Mouse (Mus musculus) kidney, adult 2 months (tissue): Measurements from ENCODE around the gene Zfyve27. TPM values are rescaled to one million over a fixed set of nuclear protein-coding genes. Genes with fewer than 3 reads are reported as not detected.

Experiments
- DNase-seq: peaks from one replicate; pipeline ENCODE4 v3.0.0; 2021
- H3K27ac ChIP-seq: fragments of 200-500 bp; 2 replicates; pipeline ENCODE4 v1.5.1; 2012; ENCODE audit warnings: low read depth, low read length, control low read depth, inconsistent platforms; ENCODE audit not compliant: insufficient read depth
- H3K27me3 ChIP-seq: fragments of 200-500 bp; replicated peaks from 2 replicates; pipeline ENCODE4 v1.6.1; 2012; ENCODE audit warnings: mild to moderate bottlenecking, moderate library complexity, low read length, inconsistent platforms; ENCODE audit not compliant: control insufficient read depth, insufficient read depth
- H3K36me3 ChIP-seq: fragments of 200-500 bp; 2 replicates; pipeline ENCODE4 v1.6.1; 2012; ENCODE audit warnings: mild to moderate bottlenecking, moderate library complexity, low read length, inconsistent platforms; ENCODE audit not compliant: control insufficient read depth, insufficient read depth
- H3K4me1 ChIP-seq: fragments of 200-500 bp; 2 replicates; pipeline ENCODE4 v1.6.1; 2011; ENCODE audit warnings: low read length; ENCODE audit not compliant: control insufficient read depth, insufficient read depth
- H3K4me3 ChIP-seq: fragments of 200-500 bp; 2 replicates; pipeline ENCODE4 v1.5.1; 2011; ENCODE audit warnings: mild to moderate bottlenecking, low read depth, low read length, control low read depth; ENCODE audit not compliant: insufficient read depth
- CTCF ChIP-seq: fragments of 200-500 bp; conservative IDR thresholded peaks from 2 replicates; pipeline ENCODE4 v1.5.1; 2011; ENCODE audit warnings: low read depth, mild to moderate bottlenecking, control low read depth, low read length, moderate library complexity, mixed read lengths; ENCODE audit not compliant: insufficient read depth, insufficient read length
- POLR2A ChIP-seq: fragments of 200-500 bp; IDR thresholded peaks from one replicate; pipeline ENCODE4 v1.6.1; 2011; ENCODE audit warnings: low read depth, low read length, control low read depth
- WGBS: fragments of 180-500 bp; shearing (Covaris S2); methylation state at CpG from one replicate; pipeline ENCODE4 v1.1.7; 2018; 5-methylcytosine and 5-hydroxymethylcytosine counted together
- polyA plus RNA-seq: library from polyadenylated mRNA; depleted of rRNA; stranded (reverse); fragments of >200 nt; gene quantifications from 2 replicates; pipeline ENCODE4 v1.2.3, GENCODE M21; 2012

Zfyve27 gene
- polyA plus RNA-seq, 1 experiment: 30.7 TPM

- 41% methylated on average over 7 of the region's 7 CpGs for WGBS
- DNase-seq: no peak
- peaks cover 10% of the 10 kb centered on the region for H3K4me1 ChIP-seq
- peak overlapping the region; percentile 28; the same call in 1 of the 2 replicates for H3K27ac ChIP-seq
- peak overlapping the region; percentile 76 for H3K4me3 ChIP-seq
- no peaks in the 10 kb centered on the region for H3K36me3 ChIP-seq
- peak; percentile 3 for TF ChIP-seq POLR2A
- no peak for TF ChIP-seq CTCF
- H3K27me3 ChIP-seq: no peaks in the 10 kb centered on the region
These were observed 15.2 kb upstream of the Zfyve27 start for GRCm38 (mm10) chr19:42148569-42148860.

- Histone ChIP-seq H3K27me3 (no peaks in the 10 kb centered on the region), H3K27ac (no peak overlapping the region), H3K4me1 (peaks cover 3% of the 10 kb centered on the region; the same call in 1 of the 2 replicates), H3K4me3 (no peak overlapping the region), H3K36me3 (no peaks in the 10 kb centered on the region)
- 3% methylated on average over 6 of the region's 6 CpGs for WGBS
- DNase-seq: peak; percentile 91
- TF ChIP-seq POLR2A (no peak), CTCF (peak; percentile 90)
These were observed 11.8 kb upstream of the Zfyve27 start for GRCm38 (mm10) chr19:42151990-42152389.

GRCm38 (mm10) chr19:42157493-42158237 is 6.1 kb upstream of the Zfyve27 start:
- no peaks in the 10 kb centered on the region for H3K36me3 ChIP-seq
- WGBS: 58% methylated on average over 12 of the region's 12 CpGs
- H3K27ac ChIP-seq: no peak overlapping the region
- DNase-seq: no peak
- TF ChIP-seq POLR2A (no peak), CTCF (no peak)
- no peak overlapping the region for H3K4me3 ChIP-seq
- no peaks in the 10 kb centered on the region for H3K4me1 ChIP-seq
- no peaks in the 10 kb centered on the region for H3K27me3 ChIP-seq

GRCm38 (mm10) chr19:42158246-42159017 is 5.3 kb upstream of the Zfyve27 start:
- no peak for DNase-seq
- TF ChIP-seq CTCF (no peak), POLR2A (no peak)
- 59% methylated on average over 13 of the region's 13 CpGs for WGBS
- H3K4me3 ChIP-seq: no peak overlapping the region
- no peak overlapping the region for H3K27ac ChIP-seq
- H3K36me3 ChIP-seq: no peaks in the 10 kb centered on the region
- no peaks in the 10 kb centered on the region for H3K27me3 ChIP-seq
- H3K4me1 ChIP-seq: no peaks in the 10 kb centered on the region

GRCm38 (mm10) chr19:42164188-42164587 is 437 bp downstream of the Zfyve27 start:
- Histone ChIP-seq H3K4me1 (peaks cover 3% of the 10 kb centered on the region; the same call in 1 of the 2 replicates), H3K4me3 (no peak overlapping the region), H3K27me3 (no peaks in the 10 kb centered on the region), H3K27ac (no peak overlapping the region), H3K36me3 (no peaks in the 10 kb centered on the region)
- whole genome bisulfite sequencing: 17% methylated on average over 7 of the region's 7 CpGs
- DNase-seq: no peak
- TF ChIP-seq CTCF (no peak), POLR2A (no peak)

GRCm38 (mm10) chr19:42166130-42166529 is 2.4 kb downstream of the Zfyve27 start:
- H3K36me3 ChIP-seq: no peaks in the 10 kb centered on the region
- H3K4me1 ChIP-seq: peaks cover 4% of the 10 kb centered on the region; the same call in 1 of the 2 replicates
- TF ChIP-seq POLR2A: no peak
- TF ChIP-seq CTCF: peak; percentile 97
- no peaks in the 10 kb centered on the region for H3K27me3 ChIP-seq
- WGBS: 1% methylated on average over 12 of the region's 12 CpGs
- no peak overlapping the region for H3K27ac ChIP-seq
- DNase-seq: peak; percentile 87
- no peak overlapping the region for H3K4me3 ChIP-seq

- peak; percentile 31 for DNase-seq
- H3K4me1 ChIP-seq: peaks cover 10% of the 10 kb centered on the region
- no peak for TF ChIP-seq CTCF
- no peak for TF ChIP-seq POLR2A
- H3K27me3 ChIP-seq: no peaks in the 10 kb centered on the region
- no peaks in the 10 kb centered on the region for H3K36me3 ChIP-seq
- 27% methylated on average over 3 of the region's 3 CpGs for WGBS
- H3K4me3 ChIP-seq: no peak overlapping the region
- H3K27ac ChIP-seq: no peak overlapping the region
These were observed 3.0 kb downstream of the Zfyve27 start for GRCm38 (mm10) chr19:42166766-42167165.
